Mouse (Mus musculus) lung, adult 2 months (tissue): ENCODE measurements around the gene Nap1l1.

Source experiments
- CTCF ChIP-seq: fragments of 200-500 bp; IDR thresholded peaks from 2 replicates; pipeline ENCODE4 v1.5.1; 2011; ENCODE audit warnings: mild to moderate bottlenecking, low read length, control low read depth; ENCODE audit not compliant: insufficient read depth
- POLR2A ChIP-seq: fragments of 200-500 bp; IDR thresholded peaks from 2 replicates; pipeline ENCODE4 v1.6.1; 2011; ENCODE audit warnings: low read depth, mild to moderate bottlenecking, control low read depth, low read length, borderline replicate concordance; ENCODE audit errors: extremely low read depth

DNA sequence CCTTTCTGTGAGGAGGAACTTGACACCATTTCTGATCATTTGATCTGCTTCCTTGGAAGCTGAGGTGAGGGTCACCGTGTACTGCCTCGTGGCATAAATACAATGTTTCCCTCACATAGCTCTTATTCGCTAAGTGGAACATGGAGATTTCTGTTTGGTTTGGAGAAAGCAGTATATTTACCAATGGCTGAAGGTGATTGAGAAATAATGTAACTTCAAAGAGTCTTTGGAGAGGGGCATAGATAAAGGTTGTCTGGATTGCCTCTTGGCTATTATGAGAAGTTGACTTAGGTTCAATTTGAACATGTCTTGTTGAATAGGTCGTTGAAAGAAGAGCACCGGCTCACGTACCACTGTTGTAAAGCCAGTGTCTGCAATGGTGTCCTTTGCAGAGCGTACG is 61.7 kb downstream of the Nap1l1 start:
- TF ChIP-seq CTCF: no peak
- no peak for TF ChIP-seq POLR2A
